Mouse (Mus musculus) intestine, embryonic 16.5 days (tissue): ENCODE measurements at regions not wholly inside any gene's neighbourhood (a gene's known extent, or its start where the extent isn't known, plus 50 kb on each side); places are given as distances from the start of the nearest gene placed in this dataset.

Experiments
- ATAC-seq: fragments of 200-750 bp; cut with Nextera tagmentation; 2 replicates; pipeline ENCODE4 v1.8.0; 2017; ENCODE audit warnings: moderate TSS enrichment, moderate library complexity
- H3K27ac ChIP-seq: fragments of 300-500 bp; sonication (generic); 2 replicates; pipeline ENCODE4 v1.5.1; 2014; ENCODE audit warnings: mild to moderate bottlenecking, low read length
- H3K27me3 ChIP-seq: fragments of 300-500 bp; sonication (generic); replicated peaks from 2 replicates; pipeline ENCODE4 v1.6.1; 2014; ENCODE audit warnings: low read length, control low read depth, mixed read lengths; ENCODE audit not compliant: control insufficient read depth, insufficient read depth
- H3K36me3 ChIP-seq: fragments of 300-500 bp; sonication (generic); 2 replicates; pipeline ENCODE4 v1.6.1; 2014; ENCODE audit warnings: low read length, control low read depth; ENCODE audit not compliant: control insufficient read depth, insufficient read depth
- H3K4me1 ChIP-seq: fragments of 300-500 bp; sonication (generic); 2 replicates; pipeline ENCODE4 v1.6.1; 2014; ENCODE audit warnings: low read length, control low read depth, mixed read lengths; ENCODE audit not compliant: control insufficient read depth, insufficient read depth
- H3K4me2 ChIP-seq: fragments of 300-500 bp; sonication (generic); 2 replicates; pipeline ENCODE4 v1.6.1; 2014; ENCODE audit warnings: low read depth, low read length, control low read depth
- H3K4me3 ChIP-seq: fragments of 300-500 bp; sonication (generic); 2 replicates; pipeline ENCODE4 v1.5.1; 2014; ENCODE audit warnings: mild to moderate bottlenecking, low read length
- H3K9ac ChIP-seq: fragments of 300-500 bp; sonication (generic); 2 replicates; pipeline ENCODE4 v1.6.1; 2014; ENCODE audit warnings: low read depth, low read length
- H3K9me3 ChIP-seq: fragments of 300-500 bp; sonication (generic); 2 replicates; pipeline ENCODE4 v1.6.1; 2016; ENCODE audit warnings: low read length, control low read depth; ENCODE audit not compliant: control insufficient read depth
- WGBS: fragments of 180-500 bp; shearing (Covaris S2); extraction: QIAGEN DNeasy Blood & Tissue Kit; methylation state at CpG from one replicate; pipeline ENCODE4 v1.1.7; 2014; 5-methylcytosine and 5-hydroxymethylcytosine counted together

GRCm38 (mm10) chr7:51722420-51722819, 100.6 kb downstream of the Slc17a6 start:
- no peak overlapping the region for H3K4me3 ChIP-seq
- no peak for ATAC-seq
- 54% methylated on average over 5 of the region's 5 CpGs for WGBS
- no peaks in the 10 kb centered on the region for H3K9me3 ChIP-seq
- H3K27me3 ChIP-seq = no peaks in the 10 kb centered on the region
- H3K9ac ChIP-seq = no peak overlapping the region
- H3K36me3 ChIP-seq = no peaks in the 10 kb centered on the region
- H3K27ac ChIP-seq = no peak overlapping the region
- no peak overlapping the region for H3K4me2 ChIP-seq
- no peaks in the 10 kb centered on the region for H3K4me1 ChIP-seq

- 67% methylated on average over 5 of the region's 5 CpGs for WGBS
- no peak for ATAC-seq
These were observed 102.1 kb downstream of the Slc17a6 start for GRCm38 (mm10) chr7:51723955-51724354.

GRCm38 (mm10) chr7:51736285-51736684, 114.5 kb downstream of the Slc17a6 start:
- 63% methylated on average over 2 of the region's 2 CpGs for WGBS

More at GRCm38 (mm10) chr7:51723955-51724354, 102.1 kb downstream of the Slc17a6 start:
- Histone ChIP-seq H3K27me3 (no peaks in the 10 kb centered on the region), H3K27ac (no peak overlapping the region), H3K36me3 (no peaks in the 10 kb centered on the region), H3K9me3 (no peaks in the 10 kb centered on the region), H3K4me1 (no peaks in the 10 kb centered on the region), H3K4me2 (no peak overlapping the region), H3K4me3 (no peak overlapping the region), H3K9ac (no peak overlapping the region)

GRCm38 (mm10) chr7:51739590-51739989, 117.8 kb downstream of the Slc17a6 start:
- Histone ChIP-seq H3K27me3 (no peaks in the 10 kb centered on the region), H3K4me1 (no peaks in the 10 kb centered on the region), H3K9me3 (no peaks in the 10 kb centered on the region), H3K4me3 (no peak overlapping the region), H3K4me2 (no peak overlapping the region), H3K27ac (no peak overlapping the region), H3K36me3 (no peaks in the 10 kb centered on the region), H3K9ac (no peak overlapping the region)
- ATAC-seq = no peak
- 64% methylated on average over 5 of the region's 5 CpGs for WGBS

More at GRCm38 (mm10) chr7:51736285-51736684, 114.5 kb downstream of the Slc17a6 start:
- Histone ChIP-seq H3K4me3 (no peak overlapping the region), H3K36me3 (no peaks in the 10 kb centered on the region), H3K27ac (no peak overlapping the region), H3K4me1 (no peaks in the 10 kb centered on the region), H3K27me3 (no peaks in the 10 kb centered on the region), H3K9me3 (no peaks in the 10 kb centered on the region), H3K9ac (no peak overlapping the region), H3K4me2 (no peak overlapping the region)
- ATAC-seq = no peak

GRCm38 (mm10) chr7:51740928-51741327, 119.1 kb downstream of the Slc17a6 start:
- peak; percentile 42; the same call in 1 of the 2 replicates for ATAC-seq
- Histone ChIP-seq H3K27ac (no peak overlapping the region), H3K4me2 (no peak overlapping the region), H3K9ac (no peak overlapping the region), H3K36me3 (no peaks in the 10 kb centered on the region), H3K9me3 (no peaks in the 10 kb centered on the region), H3K4me1 (no peaks in the 10 kb centered on the region), H3K27me3 (no peaks in the 10 kb centered on the region), H3K4me3 (no peak overlapping the region)
- WGBS = 64% methylated on average over 5 of the region's 5 CpGs

GRCm38 (mm10) chr7:51742720-51743119, 119.1 kb upstream of the Gas2 start:
- 75% methylated on average over 2 of the region's 2 CpGs for WGBS
- H3K4me2 ChIP-seq = no peak overlapping the region
- H3K36me3 ChIP-seq = no peaks in the 10 kb centered on the region

GRCm38 (mm10) chr7:51745598-51745997, 116.2 kb upstream of the Gas2 start:
- H3K9me3 ChIP-seq = no peaks in the 10 kb centered on the region
- H3K27me3 ChIP-seq = no peaks in the 10 kb centered on the region
- H3K36me3 ChIP-seq = no peaks in the 10 kb centered on the region
- no peak for ATAC-seq
- WGBS = 89% methylated on average over 3 of the region's 3 CpGs
- no peak overlapping the region for H3K27ac ChIP-seq
- H3K4me2 ChIP-seq = no peak overlapping the region
- H3K4me1 ChIP-seq = no peaks in the 10 kb centered on the region
- no peak overlapping the region for H3K4me3 ChIP-seq
- no peak overlapping the region for H3K9ac ChIP-seq

More at GRCm38 (mm10) chr7:51742720-51743119, 119.1 kb upstream of the Gas2 start:
- no peak for ATAC-seq
- Histone ChIP-seq H3K9me3 (no peaks in the 10 kb centered on the region), H3K4me3 (no peak overlapping the region), H3K27ac (no peak overlapping the region), H3K9ac (no peak overlapping the region), H3K27me3 (no peaks in the 10 kb centered on the region), H3K4me1 (no peaks in the 10 kb centered on the region)

- Histone ChIP-seq H3K9me3 (no peaks in the 10 kb centered on the region), H3K27ac (no peak overlapping the region), H3K4me3 (no peak overlapping the region), H3K27me3 (no peaks in the 10 kb centered on the region), H3K36me3 (no peaks in the 10 kb centered on the region), H3K4me1 (no peaks in the 10 kb centered on the region), H3K9ac (no peak overlapping the region), H3K4me2 (no peak overlapping the region)
- WGBS = 62% methylated on average over 10 of the region's 10 CpGs
- no peak for ATAC-seq
These were observed 113.0 kb upstream of the Gas2 start for GRCm38 (mm10) chr7:51748633-51749303.

GRCm38 (mm10) chr7:51749304-51750129, 112.3 kb upstream of the Gas2 start:
- Histone ChIP-seq H3K9ac (no peak overlapping the region), H3K4me1 (no peaks in the 10 kb centered on the region), H3K27me3 (no peaks in the 10 kb centered on the region), H3K27ac (no peak overlapping the region), H3K4me2 (no peak overlapping the region), H3K9me3 (no peaks in the 10 kb centered on the region), H3K36me3 (no peaks in the 10 kb centered on the region), H3K4me3 (no peak overlapping the region)
- 65% methylated on average over 14 of the region's 14 CpGs for WGBS
- no peak for ATAC-seq
